Mouse (Mus musculus) bone marrow, adult 2 months (tissue): Measurements from ENCODE around the gene Gal3st2c.

Experiments
- CTCF ChIP-seq: fragments of 200-500 bp; IDR thresholded peaks from 2 replicates; pipeline ENCODE4 v1.5.1; 2011; ENCODE audit warnings: low read length, control low read depth; ENCODE audit not compliant: control insufficient read depth, insufficient read depth
- POLR2A ChIP-seq: fragments of 200-500 bp; IDR thresholded peaks from 2 replicates; pipeline ENCODE4 v1.6.1; 2011; ENCODE audit warnings: low read depth, mild to moderate bottlenecking, control low read depth, low read length, borderline replicate concordance; ENCODE audit not compliant: control insufficient read depth

DNA sequence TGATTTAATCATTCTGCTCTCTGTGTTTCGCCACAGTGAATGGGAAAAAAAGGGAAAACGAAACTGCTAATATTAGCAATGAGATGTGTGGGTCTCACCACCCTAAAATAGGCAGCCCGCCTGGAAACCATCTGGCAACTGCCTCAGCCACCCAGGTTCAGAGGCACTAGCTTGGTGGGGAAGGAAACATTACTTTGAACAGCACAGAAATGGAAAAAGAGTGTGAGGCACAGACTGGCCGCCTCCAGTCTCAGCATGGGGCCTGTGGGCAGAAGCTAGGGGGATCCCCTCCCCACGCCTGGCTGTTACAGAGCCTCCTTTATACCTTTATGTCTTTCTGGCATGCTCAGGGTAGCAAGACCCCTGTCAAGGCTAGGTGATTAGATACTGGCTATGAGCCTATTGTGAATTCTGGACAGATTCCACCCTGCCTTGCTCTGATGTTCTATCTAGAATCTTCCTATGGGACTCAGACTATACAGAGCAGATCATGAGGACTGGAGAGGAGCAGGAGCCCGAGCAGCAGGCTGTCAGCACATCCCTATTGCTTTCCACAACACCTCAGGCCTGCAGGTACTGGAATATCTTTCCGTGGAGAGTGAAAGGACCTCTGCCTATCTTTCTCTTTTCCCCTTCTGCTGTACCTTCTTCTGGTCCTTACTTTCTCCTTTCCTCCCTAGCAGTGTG is 63.4 kb downstream of the Gal3st2c start:
- TF ChIP-seq CTCF (no peak), POLR2A (no peak)
